ENCODE assay signal across 7 mouse cellular contexts in the genomic region with DNA sequence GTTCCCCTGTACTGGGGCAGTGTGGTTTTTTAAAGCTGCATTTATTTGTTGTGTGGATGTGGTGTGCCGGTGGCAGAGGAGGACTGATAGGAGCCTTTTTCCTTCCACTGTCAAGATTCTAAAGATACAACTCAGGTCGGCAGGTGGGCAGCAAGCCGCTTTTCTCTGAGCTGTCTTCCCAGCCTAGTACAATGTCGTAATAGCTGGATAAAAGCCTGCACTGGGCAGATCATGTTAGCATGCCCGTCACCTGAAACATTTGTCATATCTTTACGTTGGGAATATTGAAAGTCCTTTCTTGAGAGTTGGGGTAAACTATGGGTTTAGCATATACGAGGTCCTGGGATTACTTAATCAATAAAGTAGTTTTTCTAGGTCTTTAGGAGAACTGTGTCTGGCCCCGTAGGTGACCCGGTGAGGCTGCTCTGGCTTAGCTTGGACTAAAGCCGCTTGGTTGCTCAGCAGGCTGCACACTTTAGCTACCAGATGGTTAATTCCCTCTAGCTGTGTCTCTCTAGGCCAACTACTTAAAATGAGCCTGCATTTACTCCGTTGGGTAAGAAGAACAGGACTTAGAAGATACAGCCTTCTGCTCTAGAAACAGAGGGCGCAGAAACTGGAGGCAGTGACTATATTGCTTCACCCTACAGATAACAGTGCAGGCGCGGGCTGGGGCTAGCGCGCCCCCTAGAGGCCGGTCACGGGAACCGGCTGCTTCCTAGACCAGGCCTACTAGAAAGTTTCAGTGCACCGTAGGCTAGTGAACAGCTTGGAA. TPM values are rescaled to one million over a fixed set of nuclear protein-coding genes. Genes with fewer than 3 reads are reported as not detected.
DNase-seq lines count a peak whose midpoint lies in the region; ATAC-seq lines count a peak whose summit lies in the region.

No protein-coding gene starts in this region.

- 43% methylated on average over 20 of the region's 20 CpGs for WGBS in hindbrain, embryonic 15.5 days
- 41% methylated on average over 20 of the region's 20 CpGs for whole genome bisulfite sequencing in midbrain, embryonic 11.5 days

- no peaks in the 10 kb centered on the region for H3K4me1 ChIP-seq in hindbrain, embryonic 15.5 days (replicated peaks)
- no peaks in the 10 kb centered on the region for H3K4me1 ChIP-seq in midbrain, embryonic 11.5 days (ENCODE audit: control insufficient read depth, insufficient read depth, low read length)

- H3K27ac ChIP-seq in hindbrain, embryonic 15.5 days (replicated peaks) = no peak overlapping the region
- H3K27ac ChIP-seq in midbrain, embryonic 11.5 days (ENCODE audit: low read depth, low read length) = no peak overlapping the region

- no peaks in the 10 kb centered on the region for H3K9me3 ChIP-seq in hindbrain, embryonic 15.5 days
- no peaks in the 10 kb centered on the region for H3K9me3 ChIP-seq in midbrain, embryonic 11.5 days (ENCODE audit: control insufficient read depth, low read length)

- ATAC-seq in hindbrain, embryonic 15.5 days (ENCODE audit: low FRiP score, low read depth) = peak; percentile 63; the same call in 1 of the 2 replicates
- ATAC-seq in midbrain, embryonic 11.5 days (ENCODE audit: low FRiP score) = peak; percentile 82

- H3K36me3 ChIP-seq in hindbrain, embryonic 15.5 days = no peaks in the 10 kb centered on the region
- no peaks in the 10 kb centered on the region for H3K36me3 ChIP-seq in midbrain, embryonic 11.5 days (ENCODE audit: control insufficient read depth, insufficient read depth, low read length)

- DNase-seq in T-cell, adult 2 months (ENCODE audit: low spot score) = peak; percentile 70
- DNase-seq in cerebellum, adult 9-10 months = peak; percentile 85
- DNase-seq in frontal cortex, postnatal 10 days (ENCODE audit: low spot score in 2 of 2) = peak; percentile 37 to 55
- peak; percentile 34 to 50 for DNase-seq in left cerebral cortex, adult 8-10 months (ENCODE audit: low spot score in 2 of 2)
- DNase-seq in midbrain, embryonic 11.5 days (ENCODE audit: low spot score, missing footprints) = peak; percentile 98
- peak; percentile 69 for DNase-seq in skeletal muscle tissue, adult 2 months (ENCODE audit: low read depth, low spot score)

- no peak overlapping the region for H3K4me3 ChIP-seq in hindbrain, embryonic 15.5 days
- no peak overlapping the region for H3K4me3 ChIP-seq in midbrain, embryonic 11.5 days (ENCODE audit: low read depth, low read length)

- no peak overlapping the region for H3K4me2 ChIP-seq in hindbrain, embryonic 15.5 days
- H3K4me2 ChIP-seq in midbrain, embryonic 11.5 days = no peak overlapping the region

- no peak overlapping the region for H3K9ac ChIP-seq in hindbrain, embryonic 15.5 days
- H3K9ac ChIP-seq in midbrain, embryonic 11.5 days (ENCODE audit: low read length) = no peak overlapping the region

- no peaks in the 10 kb centered on the region for H3K27me3 ChIP-seq in hindbrain, embryonic 15.5 days
- no peaks in the 10 kb centered on the region for H3K27me3 ChIP-seq in midbrain, embryonic 11.5 days (ENCODE audit: control insufficient read depth, insufficient read depth, low read length)

RNA-seq across cellular contexts. Expression of gene Kpna3, which starts 58.2 kb away (rescaled TPM):
- 66.7 and 68.6 TPM in 2 replicates for polyA plus RNA-seq in hindbrain, embryonic 15.5 days (2015; fragmentation: Nextera tagmentation; extraction: Ambion mirVana)
- total RNA-seq in left cerebral cortex, adult 8-10 months (2022) = 10 to 100 TPM; 68.2 to 76.2 (median 72.4) TPM
- 110 and 116 TPM in 2 replicates for polyA plus RNA-seq in midbrain, embryonic 11.5 days (2014; fragmentation: Nextera tagmentation; extraction: Ambion mirVana)

RNA-seq across cellular contexts. Expression of gene Spryd7, which starts 58.8 kb away (rescaled TPM):
- polyA plus RNA-seq in hindbrain, embryonic 15.5 days (2015; fragmentation: Nextera tagmentation; extraction: Ambion mirVana) = 52.1 and 55.2 TPM in 2 replicates
- total RNA-seq in left cerebral cortex, adult 8-10 months (2022) = 10 to 100 TPM; 45.0 to 56.5 (median 50.8) TPM
- polyA plus RNA-seq in midbrain, embryonic 11.5 days (2014; fragmentation: Nextera tagmentation; extraction: Ambion mirVana) = 16.2 and 19.8 TPM in 2 replicates

Comparison
In these comparisons a context has a peak if more than half of its experiments do, and no peak if none do; other contexts are left out.
1. DNase-seq: peak in every context shown above with its lines; median percentile 98 in midbrain, embryonic 11.5 days; 85 in cerebellum, adult 9-10 months; 70 in T-cell, adult 2 months; 69 in skeletal muscle tissue, adult 2 months; 46 in frontal cortex, postnatal 10 days; 42 in left cerebral cortex, adult 8-10 months.